Mouse (Mus musculus) left cerebral cortex, postnatal 10 days (tissue): ENCODE measurements around the gene Npcd. TPM values are rescaled to one million over a fixed set of nuclear protein-coding genes. Genes with fewer than 3 reads are reported as not detected.

Experiments used
- DNase-seq, 2 experiments: peaks; one replicate each; pipeline ENCODE4 v3.0.0; 2021 to 2022; ENCODE audit warnings: low spot score in 2 of 2, mixed read lengths in 1 of 2; ENCODE audit errors: extremely low spot score in 1 of 2
- intact Hi-C: fragments of 180-260 bp; cut with DNase I; formaldehyde crosslinking; loops from one replicate; pipeline ENCODE4 v1.15.1; 2025
- total RNA-seq, 2 experiments: library from RNA; stranded (reverse); gene quantifications; 2 replicates each; pipeline ENCODE4 v1.2.3; 2021

Gene Npcd
- total RNA-seq, result 10 to 100 TPM; 12.5 to 12.9 TPM

DNA sequence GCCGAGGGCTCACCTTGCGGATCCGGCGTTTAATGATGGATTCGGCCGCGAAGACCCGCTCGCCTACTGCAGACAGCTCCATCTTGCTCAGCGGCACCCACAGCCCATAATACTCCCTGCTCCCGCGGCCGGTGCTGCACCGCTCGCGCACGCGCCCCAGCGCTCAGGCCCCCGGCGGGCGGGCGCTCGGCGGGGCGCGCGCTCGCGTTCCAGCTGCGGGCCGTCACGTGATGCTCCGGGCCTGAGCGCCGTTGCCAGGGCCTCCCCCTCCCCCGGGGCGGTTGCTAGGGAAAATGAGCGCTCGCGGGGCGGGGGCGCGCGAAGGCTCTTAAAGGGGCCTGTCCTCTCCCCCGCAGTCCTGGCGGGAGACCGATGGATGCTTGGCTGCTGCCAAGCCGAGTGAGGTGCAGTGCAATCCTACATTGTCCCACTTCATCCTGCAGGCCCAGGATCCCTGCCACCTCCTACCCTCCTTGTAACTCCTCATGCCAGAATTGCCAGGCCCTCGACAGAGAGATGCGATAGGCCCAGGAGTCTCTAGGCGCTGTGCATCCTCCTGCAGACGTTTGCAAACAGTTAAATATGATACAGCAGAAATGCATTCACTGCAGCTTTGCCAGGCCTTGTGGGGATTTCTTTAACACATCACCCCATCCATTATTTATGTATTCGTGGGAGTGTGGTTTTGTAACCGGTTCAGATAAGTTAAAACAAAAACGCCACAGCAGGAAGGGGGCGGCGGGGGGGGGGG, at the start of gene Npcd, which contains the start of gene Cbx6:
Npcd (minus strand) TSS at position 108 of the 751 bp plus-strand sequence.
Cbx6 (minus strand) TSS at position 559 of the 751 bp plus-strand sequence.
- DNase-seq, result peak; percentile 96 to 99
- intact Hi-C loops, result loop anchor here (10.0 kb wide), 1 partner anchor 240 kb away; no protein-coding TSS in a partner anchor

DNA sequence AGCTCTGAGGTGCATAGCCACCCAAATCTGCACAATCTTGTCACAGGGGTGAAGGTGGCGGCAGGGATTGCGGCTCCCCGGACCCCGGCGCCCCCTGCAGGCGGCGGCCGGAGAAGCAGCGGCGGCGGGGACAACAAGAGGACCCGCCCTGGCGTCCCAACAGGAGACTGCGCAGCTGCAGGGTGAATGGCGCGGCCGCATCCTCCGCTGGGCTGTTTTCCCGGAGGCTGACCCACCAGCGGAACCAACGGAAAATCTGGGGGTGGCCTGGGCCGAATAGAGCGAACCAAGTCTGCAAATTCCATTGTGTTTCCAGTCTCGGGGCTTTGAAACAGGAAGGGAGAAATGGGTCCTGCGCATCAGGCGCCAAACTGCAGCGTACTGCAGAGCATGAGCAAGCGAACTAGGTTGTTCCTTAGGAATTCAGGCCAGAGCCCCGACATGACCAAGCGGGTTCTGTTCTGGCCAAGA, 49.4 kb upstream of the Npcd start:
- intact Hi-C loops, result loop anchor here (2.0 kb wide), 1 partner anchor 51 kb away; no protein-coding TSS in a partner anchor
- DNase-seq, result peak; percentile 90 to 97

DNA sequence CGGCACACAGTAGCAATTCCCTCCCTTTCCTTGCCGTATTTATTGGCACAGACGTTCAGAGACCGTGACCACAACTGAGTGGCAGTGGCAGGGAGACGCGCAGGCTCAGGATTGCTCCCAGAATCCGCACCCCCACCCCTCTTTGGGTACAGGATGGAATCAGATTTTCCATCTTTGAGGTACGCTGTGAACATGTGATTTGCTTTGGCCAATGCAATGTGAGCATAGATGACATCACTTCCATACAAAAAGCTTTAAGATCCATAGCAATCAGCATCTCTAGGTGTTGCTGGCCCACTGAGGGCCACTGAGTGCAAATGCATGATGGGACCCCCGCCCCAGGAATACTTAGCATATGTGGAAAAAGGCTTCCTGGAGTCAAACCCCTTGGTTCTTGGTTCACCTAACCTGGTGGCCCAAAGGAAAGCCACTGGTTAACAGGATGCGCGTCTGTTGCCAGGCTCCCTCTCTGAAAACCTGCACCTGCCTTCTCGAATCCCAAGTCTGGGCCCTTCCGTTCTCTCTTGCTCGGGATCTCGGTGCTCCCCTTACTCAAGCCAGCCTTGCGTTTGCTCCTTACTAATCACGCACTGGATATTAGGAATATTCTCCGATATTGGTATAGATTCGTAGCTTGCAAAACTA, 48.7 kb upstream of the Npcd start:
- intact Hi-C loops, result loop anchor here (2.0 kb wide), 1 partner anchor 50 kb away; no protein-coding TSS in a partner anchor
- DNase-seq, result peak; percentile 72 to 82

DNA sequence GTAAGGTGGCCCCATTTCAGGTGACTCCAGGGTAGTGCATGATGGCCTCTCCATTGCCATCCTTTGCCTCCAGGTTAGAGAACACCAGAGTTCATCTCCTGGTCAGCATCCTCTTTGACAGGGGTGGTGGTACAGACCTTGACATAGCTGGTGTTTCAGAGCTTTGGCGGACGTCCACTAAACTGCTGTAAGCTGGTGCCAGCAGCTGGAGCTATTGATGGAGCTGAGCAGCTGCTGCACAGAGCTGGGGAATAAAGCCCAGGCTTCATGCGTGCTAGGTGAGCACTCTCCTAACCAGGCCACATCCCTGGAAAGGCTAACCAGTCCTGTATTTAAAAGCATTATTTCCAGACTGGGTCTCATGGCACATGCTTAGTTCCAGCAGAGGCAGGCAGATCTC, 46.4 kb upstream of the Npcd start:
- DNase-seq, result peak in 1 of 2 experiments; percentile 31
- intact Hi-C loops, result no loop called here

DNA sequence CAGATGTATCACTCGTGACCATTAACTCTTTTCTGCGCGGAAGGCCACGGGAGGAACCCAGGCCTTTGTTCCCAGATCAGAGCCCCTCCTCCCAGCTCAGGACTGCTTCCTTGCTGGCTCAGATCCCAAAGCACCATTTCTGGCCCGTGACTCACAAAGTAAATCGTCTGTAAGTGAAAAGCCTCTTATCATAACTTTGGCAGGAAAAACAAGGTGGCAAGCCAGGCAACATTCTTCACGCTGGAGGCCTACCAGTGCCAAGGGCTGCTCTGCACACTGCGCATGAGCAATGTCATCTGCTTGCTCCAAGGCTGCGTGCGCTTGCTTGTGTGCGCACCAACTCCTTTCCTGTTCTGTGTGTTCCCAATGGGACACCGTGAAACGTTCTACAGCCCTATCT, 45.3 kb upstream of the Npcd start:
- DNase-seq, result peak; percentile 77 to 88

DNA sequence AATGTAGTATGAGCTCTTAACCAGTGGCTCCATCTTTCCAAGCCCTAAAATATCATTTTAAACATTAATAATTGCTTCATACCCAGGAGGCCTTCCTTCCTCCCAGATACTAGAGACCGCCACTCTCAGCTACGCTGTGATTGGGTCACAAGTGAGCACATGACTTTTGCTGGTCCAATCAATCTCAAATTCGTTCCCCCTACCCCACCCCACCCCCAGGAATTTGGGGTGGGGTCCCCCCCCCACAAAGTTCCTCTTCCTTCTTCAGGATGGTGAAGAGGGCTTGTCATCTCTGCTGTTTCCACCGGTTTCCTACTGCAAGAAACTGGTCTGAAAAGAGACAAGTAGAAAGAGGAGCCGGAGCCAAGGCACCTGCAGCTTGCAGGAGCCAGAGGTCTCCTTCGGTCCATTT, 44.7 kb upstream of the Npcd start:
- intact Hi-C loops, result no loop called here
- peak in 1 of 2 experiments; percentile 50 for DNase-seq

More for the DNA sequence above, 45.3 kb upstream of the Npcd start:
- intact Hi-C loops, result no loop called here

DNA sequence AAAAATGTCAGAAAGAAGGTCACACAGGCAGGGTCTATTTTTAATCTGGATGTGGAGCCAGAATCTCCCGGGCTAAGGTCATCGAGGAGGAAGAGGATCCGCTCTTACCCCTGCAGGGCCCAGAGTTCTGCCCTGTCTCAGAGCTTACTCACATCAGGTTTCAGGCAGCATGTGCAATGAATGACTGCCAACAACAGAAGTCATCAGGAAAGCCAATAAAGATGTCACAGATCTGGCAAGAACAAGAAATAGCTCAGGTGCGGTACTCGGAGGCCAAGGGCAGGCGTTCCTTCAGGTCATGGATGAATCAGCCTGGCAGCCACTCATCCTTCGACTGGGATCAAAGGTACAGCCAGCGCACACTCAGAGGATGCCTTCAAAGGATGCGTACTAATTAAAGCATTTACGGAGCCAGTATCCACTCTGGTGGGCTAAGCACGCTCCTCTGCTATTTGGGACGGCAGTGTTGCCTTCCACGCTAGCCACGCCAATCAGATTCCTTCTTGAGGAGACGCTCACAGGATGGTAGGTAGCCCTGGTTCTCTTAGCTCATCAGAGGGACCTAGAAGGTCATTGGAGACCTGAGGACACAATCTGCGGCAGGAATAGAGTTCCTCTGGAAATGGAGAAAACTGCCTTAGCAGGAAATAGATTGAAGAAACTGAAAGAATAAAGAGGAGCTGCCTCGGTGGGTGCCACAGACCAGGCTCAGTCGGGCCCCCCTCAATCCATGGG, 41.4 kb upstream of the Npcd start:
- intact Hi-C loops, result no loop called here
- no peak for DNase-seq

DNA sequence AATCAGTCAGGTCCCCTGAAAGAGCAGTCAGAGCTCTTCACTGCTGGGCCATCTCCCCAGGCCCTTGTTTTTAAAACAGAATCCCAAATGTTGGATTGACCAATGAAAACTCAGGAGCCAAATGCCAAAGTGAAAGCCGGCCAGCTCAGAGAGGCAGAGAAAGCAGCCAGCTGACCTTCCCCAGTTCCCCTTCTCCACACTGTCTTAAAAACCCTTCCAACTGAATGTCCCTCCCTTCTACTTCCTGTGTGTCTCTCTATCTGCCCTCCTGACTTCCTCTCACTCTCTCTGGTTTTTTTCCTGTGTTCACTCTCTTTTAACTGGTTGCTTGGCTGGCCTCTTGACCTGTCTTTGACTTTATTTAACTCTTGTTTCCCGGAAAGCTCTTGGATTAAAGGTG, 40.0 kb upstream of the Npcd start:
- DNase-seq, result no peak
- intact Hi-C loops, result no loop called here

DNA sequence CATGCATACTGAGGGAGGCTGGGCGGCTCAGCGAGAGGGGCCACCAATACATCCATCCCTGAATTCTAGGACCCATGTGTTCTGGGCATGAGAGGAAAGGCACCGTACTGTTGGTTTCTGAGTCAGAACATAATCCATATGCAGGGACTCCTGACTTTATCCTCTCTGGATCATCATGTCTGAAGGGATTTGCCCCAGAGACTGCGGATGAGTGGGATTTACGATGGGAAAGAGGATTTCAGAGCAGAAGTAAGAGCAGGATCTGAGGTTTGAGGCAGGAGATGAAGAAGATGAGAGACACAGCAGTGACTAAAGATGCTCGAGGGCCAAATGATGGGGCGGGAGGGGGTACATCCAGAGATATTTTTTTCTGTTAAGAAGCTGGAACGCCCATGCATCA, 39.5 kb upstream of the Npcd start:
- no peak for DNase-seq
- intact Hi-C loops, result no loop called here

DNA sequence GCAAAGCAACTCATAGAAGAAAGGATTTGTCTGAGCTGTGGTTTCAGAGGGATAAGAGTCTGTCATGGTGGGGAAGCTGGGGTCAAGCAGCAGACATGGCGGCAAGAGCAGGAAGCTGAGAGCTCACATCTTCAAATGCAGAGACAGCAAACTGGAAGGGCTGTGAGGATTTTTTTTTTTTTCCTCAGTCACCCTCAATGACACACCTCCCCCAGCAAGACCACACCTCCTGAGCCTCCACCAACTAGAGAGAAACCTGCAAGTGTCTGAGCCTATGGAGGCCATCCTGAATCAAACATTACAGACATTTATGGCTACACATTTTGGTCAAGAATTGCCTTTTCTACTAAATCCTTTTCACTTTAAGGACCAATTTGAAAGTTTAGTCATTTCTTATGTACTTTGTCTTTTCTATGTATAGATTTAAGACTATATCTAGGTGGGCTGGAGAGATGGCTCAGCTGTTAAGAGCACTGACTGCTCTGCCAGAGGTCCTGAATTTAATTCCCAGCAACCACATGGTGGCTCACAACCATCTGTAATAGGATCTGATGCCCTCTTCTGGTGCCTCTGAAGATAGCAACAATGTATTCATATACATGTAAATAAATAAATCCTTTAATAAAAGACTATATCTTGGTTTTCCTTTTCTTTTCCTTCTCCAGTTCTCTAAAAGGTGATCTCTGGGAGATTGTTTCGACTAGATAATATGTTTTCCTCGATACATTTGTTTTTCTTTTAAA, 33.4 kb upstream of the Npcd start:
- intact Hi-C loops, result no loop called here
- DNase-seq, result no peak

DNA sequence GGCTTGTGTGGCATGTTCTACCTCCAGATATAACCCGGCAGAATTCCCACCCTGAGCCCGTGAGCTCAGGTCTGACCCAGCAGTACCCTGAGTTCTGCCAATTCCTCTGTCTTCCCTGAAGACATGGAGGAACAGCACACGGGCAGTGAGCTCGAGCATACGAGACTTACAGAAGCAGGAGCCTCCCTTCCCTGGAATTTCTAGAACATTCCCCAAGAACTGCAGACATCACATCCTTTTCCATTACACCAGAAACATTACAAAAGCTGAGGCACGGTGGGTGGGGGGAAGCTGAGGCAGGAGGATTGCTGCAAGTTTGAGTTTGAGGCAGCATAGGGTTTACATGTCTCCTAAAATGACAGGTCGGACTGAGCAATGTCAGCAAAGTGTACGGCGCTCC, 25.8 kb upstream of the Npcd start:
- intact Hi-C loops, result no loop called here
- no peak for DNase-seq

DNA sequence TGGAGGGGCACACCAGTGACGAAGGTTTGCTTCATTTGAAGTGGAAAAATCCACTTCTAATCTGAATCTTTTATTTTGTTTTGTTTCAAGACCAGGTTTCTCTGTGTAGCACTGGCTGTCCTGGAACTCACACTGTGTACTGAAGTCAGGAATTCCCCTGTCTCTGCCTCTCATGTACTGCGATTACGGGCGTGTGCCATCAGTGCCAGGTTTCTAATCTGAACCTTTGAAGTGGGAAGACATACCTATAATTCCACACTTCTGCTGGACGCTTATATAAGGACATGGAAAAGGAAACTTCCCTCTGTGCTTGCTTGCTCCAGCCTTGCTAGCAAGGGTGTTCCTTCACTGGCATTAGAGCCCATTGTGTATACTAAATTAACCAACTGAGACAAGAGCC, 24.9 kb upstream of the Npcd start:
- intact Hi-C loops, result no loop called here
- DNase-seq, result no peak

DNA sequence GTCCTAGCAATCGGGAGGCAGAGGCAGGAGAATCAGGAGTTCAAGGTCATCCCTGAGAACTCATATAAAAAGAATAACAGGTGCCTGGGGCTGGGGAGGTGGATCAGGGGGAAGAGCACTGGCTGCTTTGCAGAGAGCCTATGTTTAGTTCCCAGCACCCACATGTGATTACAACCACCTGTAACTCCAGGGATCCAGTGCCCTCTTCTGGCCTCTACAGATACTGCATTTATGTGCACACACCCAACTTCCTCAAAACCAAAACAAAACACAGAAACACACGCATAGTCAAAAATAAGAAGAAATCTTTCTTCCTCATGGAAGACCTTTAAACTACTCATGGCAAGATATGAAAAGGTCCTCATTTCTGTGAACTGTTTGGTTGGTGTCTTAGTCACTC, 16.1 kb upstream of the Npcd start:
- intact Hi-C loops, result no loop called here

DNA sequence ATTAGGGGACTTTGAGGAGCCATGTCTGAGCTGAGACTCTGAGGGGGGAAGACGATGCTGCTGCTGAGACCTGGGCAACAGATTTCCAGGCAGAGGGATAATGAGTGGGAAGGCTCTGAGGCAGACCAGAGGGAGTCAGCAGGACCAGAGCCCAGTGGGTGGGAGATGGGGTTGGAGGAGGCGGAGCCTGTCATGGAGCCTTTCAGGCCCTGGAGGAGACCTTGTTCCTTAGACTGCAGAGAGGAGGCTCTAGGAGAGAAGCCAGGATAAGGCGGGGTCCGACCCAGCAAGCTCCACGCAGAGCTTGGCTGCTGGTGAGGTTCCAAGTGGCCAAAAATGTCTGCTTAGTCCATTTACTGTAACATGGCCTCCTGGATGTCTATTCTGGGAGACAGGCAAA, 13.1 kb upstream of the Npcd start:
- DNase-seq, result peak in 1 of 2 experiments; percentile 56
- intact Hi-C loops, result no loop called here

More for the DNA sequence above, 16.1 kb upstream of the Npcd start:
- DNase-seq, result no peak

DNA sequence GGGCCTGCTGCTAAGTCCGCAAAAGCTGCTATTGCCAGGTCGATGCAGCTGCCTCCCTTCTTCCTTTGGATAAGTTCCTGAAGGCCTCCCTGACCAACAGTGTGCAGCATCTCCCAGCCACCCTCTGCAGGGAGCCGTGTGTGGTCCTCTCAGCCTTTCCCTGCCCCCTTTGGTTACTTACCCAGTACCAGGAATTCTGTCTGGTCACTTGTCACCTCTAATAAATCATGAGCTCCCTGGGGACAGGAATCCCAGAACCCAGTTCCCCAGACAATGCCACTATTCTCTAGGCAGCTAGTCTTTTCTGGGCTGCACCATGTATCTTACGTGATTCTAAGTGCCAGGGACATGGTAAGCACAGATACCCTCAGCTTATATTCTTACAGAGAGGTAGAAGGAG, 11.9 kb upstream of the Npcd start:
- intact Hi-C loops, result no loop called here

DNA sequence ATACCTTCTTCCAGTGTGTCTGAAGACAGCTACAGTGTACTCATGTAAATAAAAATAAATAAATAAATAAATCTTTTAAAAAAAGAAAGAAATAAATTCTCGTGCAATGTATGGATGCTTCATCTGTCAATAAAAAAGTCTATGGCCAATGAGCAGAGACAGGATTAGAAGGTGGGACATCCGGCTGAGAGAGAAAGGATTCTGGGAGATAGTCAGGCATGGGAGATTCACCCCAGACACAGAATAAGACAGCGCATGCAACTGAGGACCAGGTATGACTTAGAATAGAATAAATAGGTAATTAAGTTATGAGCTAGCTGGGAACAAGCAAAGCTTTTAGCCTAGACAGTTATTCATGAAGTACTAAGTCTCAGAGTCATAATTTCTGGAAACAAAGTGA, 8.9 kb upstream of the Npcd start:
- intact Hi-C loops, result no loop called here
- no peak for DNase-seq

More for the DNA sequence above, 11.9 kb upstream of the Npcd start:
- no peak for DNase-seq

DNA sequence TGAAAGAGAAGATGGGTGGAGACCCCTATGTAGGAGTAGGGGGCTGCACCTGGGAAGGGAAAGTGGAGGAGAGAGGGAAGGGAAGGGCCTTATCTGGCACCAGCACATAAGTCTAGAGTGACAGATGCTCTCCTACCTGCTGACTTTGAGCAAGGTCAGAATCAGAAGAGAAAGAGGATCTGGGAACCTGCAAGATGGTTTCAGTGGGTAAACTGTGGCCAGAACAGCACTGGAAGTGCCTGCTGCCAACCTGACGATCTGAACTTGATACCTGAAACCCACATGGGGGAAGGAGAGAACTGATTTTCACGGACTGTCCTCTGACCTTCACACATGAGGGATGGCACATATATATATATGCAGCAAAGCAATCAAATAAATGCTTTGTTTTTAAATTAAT, 6.2 kb upstream of the Npcd start:
- DNase-seq, result no peak
- intact Hi-C loops, result no loop called here

DNA sequence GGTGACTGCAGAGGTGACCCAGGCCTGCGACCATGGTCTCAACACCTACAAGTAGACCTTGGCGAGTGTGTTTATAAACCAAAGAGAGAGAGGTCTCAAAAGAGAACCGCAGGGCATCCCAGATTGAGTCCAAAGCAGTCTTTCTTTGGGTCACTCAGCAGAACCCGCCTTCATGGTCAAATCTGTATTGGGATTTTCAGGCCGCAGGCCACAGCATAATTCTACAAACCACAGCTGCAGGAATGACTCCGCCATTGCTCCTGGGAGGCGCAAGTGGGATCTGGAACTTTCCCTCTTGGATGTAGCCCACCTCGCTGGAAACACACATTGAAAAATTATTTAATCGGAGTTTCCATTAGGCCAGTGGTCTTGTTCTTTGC, 834 bp upstream of the Npcd start:
- intact Hi-C loops, result loop anchor here (10.0 kb wide), 1 partner anchor 240 kb away; no protein-coding TSS in a partner anchor
- DNase-seq, result no peak
